Mouse (Mus musculus) erythroblast, embryonic 14.5 days (primary cell): Measurements from ENCODE around the gene Pkn2. TPM values are rescaled to one million over a fixed set of nuclear protein-coding genes. Genes with fewer than 3 reads are reported as not detected.
A peak's percentile ranks its signal among the peaks of the same experiment; 100 is the strongest.

ENCODE experiments used
- H3K27me3 ChIP-seq: 2 replicates; pipeline ENCODE4 v1.6.1; 2012; ENCODE audit warnings: inconsistent platforms; ENCODE audit not compliant: control insufficient read depth
- H3K36me3 ChIP-seq: 2 replicates; pipeline ENCODE4 v1.6.1; 2012; ENCODE audit warnings: mild to moderate bottlenecking, inconsistent platforms; ENCODE audit not compliant: control insufficient read depth
- H3K4me1 ChIP-seq: 2 replicates; pipeline ENCODE4 v1.6.1; 2012; ENCODE audit warnings: inconsistent platforms; ENCODE audit not compliant: control insufficient read depth
- H3K4me3 ChIP-seq: replicated peaks from 2 replicates; pipeline ENCODE3; 2012; ENCODE audit warnings: moderate library complexity, mild to moderate bottlenecking, inconsistent platforms
- H3K9me3 ChIP-seq: 2 replicates; pipeline ENCODE4 v1.6.1; 2012; ENCODE audit warnings: low read length, inconsistent platforms, mixed read lengths; ENCODE audit not compliant: control insufficient read depth
- GATA1 ChIP-seq: IDR thresholded peaks from 2 replicates; pipeline ENCODE4 v1.6.1; 2012; ENCODE audit warnings: low read length, inconsistent platforms, mixed read lengths
- TAL1 ChIP-seq: IDR thresholded peaks from 3 replicates; pipeline ENCODE4 v1.6.1; 2012; ENCODE audit warnings: low read length, inconsistent platforms, mixed read lengths
- polyA plus RNA-seq: library from polyadenylated mRNA; stranded (reverse); fragments of >175 nt; gene quantifications from 2 replicates; pipeline ENCODE4 v1.2.3, GENCODE M21; 2012

The Pkn2 gene
- polyA plus RNA-seq, 1 experiment: 5.1 TPM

DNA sequence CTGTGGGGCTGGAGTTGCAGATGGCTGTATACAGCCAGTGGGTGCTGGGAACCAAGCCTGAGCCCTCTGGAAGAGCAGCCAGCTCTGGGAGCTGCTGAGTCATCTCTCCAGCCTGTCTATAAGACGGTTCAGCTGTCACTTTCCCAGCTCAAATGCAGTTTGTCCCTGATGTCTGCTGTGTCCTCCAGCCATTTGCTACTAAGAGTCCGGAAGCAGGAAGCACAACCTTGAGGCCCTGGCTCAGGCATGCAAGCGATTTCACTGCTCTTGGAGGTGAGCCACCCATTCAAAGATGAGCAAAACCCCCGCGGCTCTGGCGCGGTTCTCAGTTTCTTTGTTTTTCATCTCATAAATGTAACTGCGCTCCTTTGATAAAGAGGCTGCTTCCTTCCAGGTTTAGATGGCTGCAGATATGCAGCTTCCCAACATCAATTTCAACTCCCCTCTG is 17.2 kb upstream of the Pkn2 start:
- Histone ChIP-seq H3K4me1 (peaks cover 7% of the 10 kb centered on the region), H3K4me3 (peak overlapping the region; percentile 1), H3K36me3 (no peaks in the 10 kb centered on the region), H3K27me3 (no peaks in the 10 kb centered on the region), H3K9me3 (no peaks in the 10 kb centered on the region; the same call in 1 of the 2 replicates)
- TF ChIP-seq GATA1 (no peak), TAL1 (no peak)

DNA sequence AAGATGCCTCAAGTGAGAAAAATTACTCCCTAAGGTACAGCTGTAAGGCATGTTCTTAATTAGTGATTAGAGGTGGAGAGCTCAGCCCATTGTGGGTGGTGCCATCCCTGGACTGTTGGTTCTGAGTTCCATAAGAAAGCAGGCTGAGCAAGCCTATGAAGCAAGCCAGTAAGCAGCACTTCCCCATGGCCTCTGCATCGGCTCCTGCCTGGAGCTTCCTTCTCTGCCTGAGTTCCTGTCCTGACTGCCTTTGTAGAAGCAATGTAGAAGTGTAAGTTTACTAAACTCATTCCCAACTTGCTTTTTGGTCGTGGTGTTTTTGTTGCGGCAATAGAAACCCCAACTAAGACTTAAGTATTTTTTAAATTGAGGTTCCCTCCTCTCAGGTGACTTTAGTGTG is 8.6 kb upstream of the Pkn2 start:
- peaks cover 17% of the 10 kb centered on the region for H3K36me3 ChIP-seq
- TF ChIP-seq GATA1 (no peak), TAL1 (no peak)
- H3K27me3 ChIP-seq: no peaks in the 10 kb centered on the region
- H3K4me3 ChIP-seq: no peak overlapping the region
- H3K4me1 ChIP-seq: peaks cover 32% of the 10 kb centered on the region
- H3K9me3 ChIP-seq: no peaks in the 10 kb centered on the region

DNA sequence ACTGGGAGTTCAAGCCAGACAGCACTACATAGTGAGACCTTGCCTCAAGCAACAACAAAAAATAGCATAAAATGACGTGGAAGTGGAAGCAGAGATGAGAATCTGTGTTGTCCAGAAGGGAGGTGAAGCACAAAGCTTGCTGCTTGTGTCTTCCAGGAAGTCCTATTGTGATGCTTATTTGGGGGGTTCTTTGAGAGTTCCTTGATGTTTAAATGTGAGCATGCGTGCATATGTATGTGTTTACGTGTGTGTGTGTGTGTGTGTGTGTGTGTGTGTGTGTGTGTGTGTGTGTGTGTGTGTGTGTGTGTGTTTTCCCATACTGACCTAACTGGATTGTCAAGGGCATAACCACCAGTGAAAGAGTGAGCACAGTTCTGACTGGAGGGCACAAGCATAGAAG is 5.2 kb upstream of the Pkn2 start:
- TF ChIP-seq TAL1 (no peak), GATA1 (no peak)
- H3K9me3 ChIP-seq: no peaks in the 10 kb centered on the region
- H3K36me3 ChIP-seq: peaks cover 22% of the 10 kb centered on the region
- peaks cover 57% of the 10 kb centered on the region for H3K4me1 ChIP-seq
- H3K4me3 ChIP-seq: no peak overlapping the region
- H3K27me3 ChIP-seq: no peaks in the 10 kb centered on the region

DNA sequence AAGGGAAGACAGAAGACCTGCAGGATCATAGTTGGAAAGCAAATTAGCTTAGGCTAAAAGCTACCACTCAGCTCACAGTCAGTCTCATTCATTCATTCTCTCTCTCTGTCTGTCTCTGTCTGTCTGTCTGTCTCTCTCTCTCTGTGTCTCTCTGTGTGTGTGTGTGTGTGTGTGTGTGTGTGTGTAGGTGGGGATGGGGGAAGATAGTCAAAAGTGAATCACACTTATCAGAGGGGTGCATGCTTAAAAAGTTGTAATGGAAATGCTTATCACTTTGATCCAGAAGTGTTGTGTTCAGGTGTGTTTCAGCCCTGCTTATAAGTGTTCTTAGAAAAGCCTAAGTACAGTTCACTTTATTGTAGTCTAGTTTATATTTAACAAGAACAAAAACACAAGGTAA is 2.8 kb upstream of the Pkn2 start:
- Histone ChIP-seq H3K4me3 (peak overlapping the region; percentile 98), H3K9me3 (no peaks in the 10 kb centered on the region), H3K36me3 (peaks cover 22% of the 10 kb centered on the region), H3K27me3 (no peaks in the 10 kb centered on the region), H3K4me1 (peaks cover 52% of the 10 kb centered on the region)
- TF ChIP-seq TAL1 (peak; percentile 69), GATA1 (peak; percentile 78)

DNA sequence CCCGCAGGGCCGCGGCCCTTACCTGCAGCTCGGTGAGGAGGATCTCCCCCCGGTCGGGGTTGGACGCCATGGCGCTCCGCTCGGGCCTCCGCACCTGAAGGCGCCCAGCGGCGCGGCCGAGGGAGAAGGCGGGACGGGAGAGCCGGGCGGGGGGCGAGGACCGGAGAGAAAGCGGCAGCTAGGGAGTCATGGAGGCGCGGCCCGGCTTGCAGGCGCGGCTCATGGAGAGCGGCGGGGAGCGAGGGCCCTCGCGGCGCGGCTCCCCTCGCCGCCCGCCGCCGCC is 274 bp downstream of the Pkn2 start:
- Histone ChIP-seq H3K27me3 (no peaks in the 10 kb centered on the region), H3K4me1 (peaks cover 55% of the 10 kb centered on the region), H3K4me3 (peak overlapping the region; percentile 98), H3K36me3 (peaks cover 32% of the 10 kb centered on the region), H3K9me3 (no peaks in the 10 kb centered on the region)
- TF ChIP-seq TAL1 (no peak), GATA1 (no peak)

DNA sequence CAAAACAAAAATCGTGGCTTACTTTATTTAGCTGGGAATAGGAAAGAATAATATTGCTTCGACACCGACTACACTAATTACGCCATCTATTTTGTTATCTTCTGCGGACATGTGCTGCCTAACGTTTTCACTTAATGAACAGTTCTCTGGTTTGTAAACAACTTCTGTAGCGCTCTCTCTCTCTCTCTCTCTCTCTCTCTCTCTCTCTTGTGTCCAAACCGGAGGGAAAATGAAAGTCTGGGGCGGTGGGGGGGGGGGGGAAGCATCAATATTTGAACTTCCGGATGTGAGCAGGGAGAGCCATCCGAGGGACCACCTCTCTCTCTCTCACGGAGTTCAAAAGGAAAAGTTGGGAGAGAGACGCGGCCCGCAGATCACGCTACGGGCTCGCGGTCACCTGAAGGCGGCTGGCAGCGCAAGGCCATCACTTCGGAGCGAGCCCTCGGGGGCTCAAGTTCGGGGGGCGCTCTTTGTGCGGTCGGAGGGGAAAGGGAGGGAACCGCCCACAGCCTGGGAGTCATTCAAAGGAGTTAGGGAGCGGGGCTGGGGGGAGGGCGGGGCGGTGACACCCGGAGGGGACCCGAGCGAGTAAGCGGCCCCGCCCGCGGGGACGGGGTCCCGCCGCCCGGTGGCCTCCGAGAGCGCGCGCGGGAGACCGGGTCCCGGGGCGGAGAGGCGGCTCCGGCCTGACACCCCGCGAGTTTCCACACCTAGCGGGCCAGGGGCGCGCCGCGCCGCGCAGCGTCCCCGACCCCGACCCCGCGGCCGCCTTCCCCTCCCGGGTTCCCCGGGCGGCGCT is 815 bp downstream of the Pkn2 start:
- peaks cover 35% of the 10 kb centered on the region for H3K36me3 ChIP-seq
- TF ChIP-seq GATA1 (peak; percentile 59; the same call in 1 of the 2 replicates), TAL1 (no peak)
- peaks cover 51% of the 10 kb centered on the region for H3K4me1 ChIP-seq
- H3K9me3 ChIP-seq: no peaks in the 10 kb centered on the region
- no peaks in the 10 kb centered on the region for H3K27me3 ChIP-seq
- peak overlapping the region; percentile 98 for H3K4me3 ChIP-seq

DNA sequence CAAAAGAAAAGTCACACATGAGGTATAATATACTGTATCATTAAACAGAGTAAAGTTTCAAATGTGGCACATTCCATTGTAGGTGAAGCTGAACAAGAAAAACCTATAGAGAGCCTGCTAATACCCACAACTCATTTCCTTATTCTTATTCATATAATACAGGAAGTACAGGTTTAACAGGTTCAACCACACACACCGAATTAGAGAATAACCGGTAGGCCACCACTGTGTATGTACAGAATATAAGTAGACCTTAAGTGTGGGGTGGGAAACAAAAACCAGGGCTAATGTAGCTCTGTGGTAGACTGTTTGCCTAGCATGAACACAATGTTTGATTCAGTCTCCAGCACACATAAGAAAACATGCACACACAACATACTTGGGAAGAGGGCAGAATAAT is 18.6 kb downstream of the Pkn2 start:
- Histone ChIP-seq H3K4me1 (peaks cover 10% of the 10 kb centered on the region), H3K9me3 (no peaks in the 10 kb centered on the region), H3K4me3 (no peak overlapping the region), H3K27me3 (no peaks in the 10 kb centered on the region), H3K36me3 (peaks cover 20% of the 10 kb centered on the region)
- TF ChIP-seq GATA1 (no peak), TAL1 (no peak)

DNA sequence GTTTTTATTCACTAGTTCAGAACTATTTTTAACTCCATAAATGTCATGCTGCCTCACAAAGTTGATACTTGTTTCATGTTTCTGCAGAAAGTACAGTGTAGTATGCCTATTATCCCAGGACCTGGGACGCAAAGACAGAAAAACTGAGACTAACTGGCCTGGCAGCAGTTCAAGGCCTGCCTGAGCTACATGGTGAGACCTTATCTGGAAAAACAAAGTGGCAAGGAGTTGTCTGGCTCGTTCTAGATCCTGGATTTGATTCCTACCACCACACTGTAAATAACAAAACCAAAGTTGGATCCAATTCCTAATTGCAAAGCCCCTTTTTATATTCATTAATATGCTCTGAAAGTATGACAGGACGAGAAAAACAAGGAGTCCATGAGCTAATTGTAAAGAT is 25.0 kb downstream of the Pkn2 start:
- H3K27me3 ChIP-seq: no peaks in the 10 kb centered on the region
- H3K9me3 ChIP-seq: no peaks in the 10 kb centered on the region
- peaks cover 16% of the 10 kb centered on the region for H3K4me1 ChIP-seq
- H3K36me3 ChIP-seq: peaks cover 24% of the 10 kb centered on the region
- TF ChIP-seq GATA1 (no peak), TAL1 (no peak)
- no peak overlapping the region for H3K4me3 ChIP-seq

DNA sequence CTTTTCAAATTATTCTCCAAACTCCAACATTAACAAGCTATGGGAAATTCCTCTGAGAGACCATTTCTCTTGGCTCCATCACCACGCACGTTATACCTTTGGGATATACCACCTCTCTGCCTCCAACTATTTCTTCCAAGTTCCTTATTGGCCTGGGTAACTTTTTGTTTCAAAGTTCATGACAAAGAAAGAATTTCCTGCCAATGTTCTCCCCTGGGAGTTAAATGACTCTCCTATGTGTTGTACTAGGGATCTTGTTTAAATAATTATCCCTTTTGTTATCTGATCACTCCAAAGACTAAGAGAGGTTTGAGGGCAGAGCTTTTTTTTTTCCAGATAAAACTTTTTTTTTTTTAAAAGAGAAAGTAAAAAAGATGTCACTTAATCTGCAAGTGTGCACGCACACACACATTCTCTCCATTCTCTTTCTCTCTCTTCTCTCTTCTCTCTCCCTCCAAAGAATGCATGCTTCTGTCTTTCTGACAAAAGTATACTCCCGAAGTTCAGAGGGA is 25.8 kb downstream of the Pkn2 start:
- Histone ChIP-seq H3K4me1 (peaks cover 14% of the 10 kb centered on the region), H3K27me3 (no peaks in the 10 kb centered on the region), H3K4me3 (no peak overlapping the region), H3K36me3 (peaks cover 30% of the 10 kb centered on the region), H3K9me3 (no peaks in the 10 kb centered on the region)
- no peak for TF ChIP-seq GATA1
- TF ChIP-seq TAL1: no peak

DNA sequence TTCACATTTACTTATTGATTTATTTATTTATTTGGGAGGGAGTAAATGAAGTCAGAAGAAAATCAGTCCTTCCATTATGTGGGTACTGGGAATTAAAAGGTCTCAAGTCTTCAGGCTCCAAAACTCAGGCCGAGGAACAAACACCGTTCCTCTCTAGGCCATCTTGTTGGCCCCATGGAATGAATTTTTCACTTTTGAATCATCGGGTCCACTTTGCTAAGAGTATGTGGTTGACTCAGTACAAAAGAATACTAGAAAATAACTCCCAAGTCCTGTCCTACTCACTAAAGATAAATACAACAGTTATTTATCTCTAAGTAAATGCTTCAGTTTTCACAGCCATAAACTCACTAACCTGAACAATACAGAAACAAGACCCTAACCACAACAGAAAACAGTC is 28.9 kb downstream of the Pkn2 start:
- Histone ChIP-seq H3K36me3 (peaks cover 41% of the 10 kb centered on the region), H3K9me3 (no peaks in the 10 kb centered on the region), H3K4me3 (no peak overlapping the region), H3K4me1 (peaks cover 10% of the 10 kb centered on the region), H3K27me3 (no peaks in the 10 kb centered on the region)
- TF ChIP-seq TAL1 (no peak), GATA1 (no peak)
